Mouse (Mus musculus): ENCODE results near the gene Ttll9. TPM values are rescaled to one million over a fixed set of nuclear protein-coding genes. Genes with fewer than 3 reads are reported as not detected.

Gene Ttll9
- polyA plus RNA-seq, 1 experiment from 2014 or later = 1.3 TPM

GRCm38 (mm10) chr2:153026052-153026451 lies 63.8 kb downstream of the Ttll9 start:
- Histone ChIP-seq H3K9me3 (no peaks in the 10 kb centered on the region), H3K27me3 (ENCODE audit: poor library complexity, severe bottlenecking) (peaks cover 22% of the 10 kb centered on the region), H3K4me1 (peaks cover under 1% of the 10 kb centered on the region), H3K27ac (no peak overlapping the region), H3K4me3 (no peak overlapping the region), H3K36me3 (replicated peaks) (no peaks in the 10 kb centered on the region)
- 81% methylated on average over 7 of the region's 7 CpGs for WGBS
- no peak for DNase-seq (ENCODE audit: extremely low spot score, low spot score)

- H3K4me3 ChIP-seq = no peak overlapping the region
- H3K4me1 ChIP-seq = peaks cover 15% of the 10 kb centered on the region
- H3K9me3 ChIP-seq = no peaks in the 10 kb centered on the region
- DNase-seq (ENCODE audit: extremely low spot score, low spot score) = no peak
- H3K27ac ChIP-seq = no peak overlapping the region
- 67% methylated on average over 4 of the region's 4 CpGs for WGBS
- no peaks in the 10 kb centered on the region for H3K36me3 ChIP-seq (replicated peaks)
- peaks cover 36% of the 10 kb centered on the region for H3K27me3 ChIP-seq (ENCODE audit: poor library complexity, severe bottlenecking)
These were observed 65.2 kb downstream of the Ttll9 start for GRCm38 (mm10) chr2:153027501-153027900.

- WGBS = 41% methylated on average over 4 of the region's 4 CpGs
- H3K9me3 ChIP-seq = no peaks in the 10 kb centered on the region
- peaks cover 60% of the 10 kb centered on the region for H3K27me3 ChIP-seq (ENCODE audit: poor library complexity, severe bottlenecking)
- H3K4me1 ChIP-seq = peaks cover 20% of the 10 kb centered on the region
- no peak overlapping the region for H3K4me3 ChIP-seq
- no peak overlapping the region for H3K27ac ChIP-seq
- no peaks in the 10 kb centered on the region for H3K36me3 ChIP-seq (replicated peaks)
- DNase-seq (ENCODE audit: extremely low spot score, low spot score) = no peak
These were observed 68.1 kb downstream of the Ttll9 start for GRCm38 (mm10) chr2:153030422-153030821.

- Histone ChIP-seq H3K27ac (no peak within 1 kb of the TSS), H3K9me3 (no peaks in the 10 kb centered on the region), H3K27me3 (ENCODE audit: poor library complexity, severe bottlenecking) (peaks cover 65% of the 10 kb centered on the region), H3K36me3 (replicated peaks) (no peaks in the 10 kb centered on the region), H3K4me1 (peaks cover 20% of the 10 kb centered on the region), H3K4me3 (peak within 1 kb of the TSS; percentile 64)
- 1% methylated on average over 53 of the region's 54 CpGs for WGBS
- DNase-seq (ENCODE audit: extremely low spot score, low spot score) = peak; percentile 25
These were observed 69.1 kb downstream of the Ttll9 start, which contains the start of gene Xkr7 for GRCm38 (mm10) chr2:153031126-153032082. Gene Xkr7, plus strand, starts transcription at chr2:153031852.

- no peak overlapping the region for H3K27ac ChIP-seq
- H3K27me3 ChIP-seq (ENCODE audit: poor library complexity, severe bottlenecking) = peaks cover 67% of the 10 kb centered on the region
- no peaks in the 10 kb centered on the region for H3K36me3 ChIP-seq (replicated peaks)
- H3K4me3 ChIP-seq = peak overlapping the region; percentile 64
- H3K9me3 ChIP-seq = no peaks in the 10 kb centered on the region
- peaks cover 20% of the 10 kb centered on the region for H3K4me1 ChIP-seq
- DNase-seq (ENCODE audit: extremely low spot score, low spot score) = peak; percentile 90
- WGBS = 2% methylated on average over 50 of the region's 58 CpGs
These were observed 70.0 kb downstream of the Ttll9 start for GRCm38 (mm10) chr2:153032083-153032842.

GRCm38 (mm10) chr2:153032973-153033372 lies 70.7 kb downstream of the Ttll9 start:
- H3K4me3 ChIP-seq = peak overlapping the region; percentile 64
- no peak for DNase-seq (ENCODE audit: extremely low spot score, low spot score)
- peaks cover 71% of the 10 kb centered on the region for H3K27me3 ChIP-seq (ENCODE audit: poor library complexity, severe bottlenecking)
- H3K9me3 ChIP-seq = no peaks in the 10 kb centered on the region
- 10% methylated on average over 4 of the region's 4 CpGs for WGBS
- H3K4me1 ChIP-seq = peaks cover 20% of the 10 kb centered on the region
- no peak overlapping the region for H3K27ac ChIP-seq
- no peaks in the 10 kb centered on the region for H3K36me3 ChIP-seq (replicated peaks)

DNA sequence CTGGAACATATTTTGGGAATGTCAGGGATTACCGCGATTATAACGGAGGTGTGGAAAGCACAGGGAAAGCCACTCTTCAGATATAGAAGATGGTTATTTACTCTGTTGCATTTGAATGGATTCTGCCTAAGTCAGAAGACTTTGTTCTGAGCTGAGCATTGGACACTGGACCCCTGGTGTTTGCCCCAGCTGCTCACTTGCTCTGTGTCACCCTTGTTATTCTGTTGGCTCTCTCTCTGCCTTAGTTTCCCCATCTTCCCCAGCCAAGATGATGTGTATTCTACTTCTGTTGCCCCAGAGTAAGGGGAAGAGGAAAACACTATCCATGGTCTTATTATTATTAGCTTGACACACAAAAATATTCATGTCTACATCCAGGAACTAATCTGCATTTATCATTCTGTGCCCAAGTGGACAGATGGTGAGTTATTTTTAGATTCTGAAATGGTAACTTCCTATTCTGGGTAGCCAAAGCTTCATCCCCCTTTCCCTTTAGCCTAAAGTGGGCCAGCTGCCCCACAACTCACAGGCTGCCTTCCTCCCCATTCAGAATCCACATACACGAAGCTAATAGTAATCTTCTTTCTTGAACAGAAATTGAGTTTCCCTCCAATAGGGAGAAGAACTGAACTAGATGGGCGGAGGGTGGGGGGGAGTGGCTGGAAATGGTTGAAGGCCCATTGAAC lies 71.4 kb downstream of the Ttll9 start:
- Histone ChIP-seq H3K4me1 (peaks cover 23% of the 10 kb centered on the region), H3K4me3 (no peak overlapping the region), H3K9me3 (no peaks in the 10 kb centered on the region), H3K27me3 (ENCODE audit: poor library complexity, severe bottlenecking) (peaks cover 69% of the 10 kb centered on the region), H3K36me3 (replicated peaks) (no peaks in the 10 kb centered on the region), H3K27ac (no peak overlapping the region)
- DNase-seq (ENCODE audit: extremely low spot score, low spot score) = no peak
- WGBS = 61% methylated on average over 5 of the region's 5 CpGs

DNA sequence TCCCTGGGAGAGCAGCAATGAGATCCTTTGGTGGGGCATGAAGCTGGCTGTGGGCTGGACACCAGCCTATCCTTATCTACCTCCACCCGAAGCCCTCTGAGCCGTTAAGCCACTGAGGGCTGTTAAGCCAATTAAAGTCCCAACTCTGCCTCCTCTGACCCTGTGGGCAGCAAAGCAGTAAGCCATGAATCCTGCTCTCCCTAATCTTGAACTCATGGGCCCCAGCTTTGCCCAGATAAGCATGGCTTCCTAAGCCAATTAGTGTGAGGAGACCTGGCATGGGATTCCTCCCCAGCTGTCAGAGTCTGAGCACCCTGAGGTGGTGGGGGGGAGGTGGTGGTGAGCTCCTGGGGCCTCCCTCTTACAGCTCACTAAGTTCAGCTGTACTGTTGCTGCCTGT lies 74.4 kb downstream of the Ttll9 start:
- no peak overlapping the region for H3K4me3 ChIP-seq
- no peaks in the 10 kb centered on the region for H3K9me3 ChIP-seq
- no peak for DNase-seq (ENCODE audit: extremely low spot score, low spot score)
- H3K27ac ChIP-seq = no peak overlapping the region
- H3K27me3 ChIP-seq (ENCODE audit: poor library complexity, severe bottlenecking) = peaks cover 43% of the 10 kb centered on the region
- WGBS = 22% methylated on average over 2 of the region's 2 CpGs
- H3K4me1 ChIP-seq = peaks cover 15% of the 10 kb centered on the region
- no peaks in the 10 kb centered on the region for H3K36me3 ChIP-seq (replicated peaks)

DNA sequence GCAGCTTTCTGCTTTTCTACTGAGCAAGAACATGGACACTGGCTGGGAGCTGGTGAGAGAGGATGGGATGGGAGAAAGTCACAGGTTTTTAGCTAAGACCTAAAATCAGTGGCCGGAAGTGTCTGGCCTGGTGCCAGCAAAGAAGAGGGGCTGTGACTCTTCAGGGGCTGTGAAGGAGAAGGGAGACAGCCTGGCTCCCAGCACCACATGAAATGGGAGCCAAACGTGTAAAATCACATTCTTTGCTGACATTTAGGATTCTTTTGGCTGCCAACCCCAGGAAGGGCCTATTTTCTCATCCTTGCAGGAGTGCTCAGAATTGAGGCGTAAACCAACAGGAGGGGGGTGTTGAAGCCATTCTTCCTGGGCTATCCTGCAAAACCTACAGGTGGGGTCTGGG lies 81.6 kb downstream of the Ttll9 start:
- no peak overlapping the region for H3K4me3 ChIP-seq
- H3K4me1 ChIP-seq = no peaks in the 10 kb centered on the region
- no peaks in the 10 kb centered on the region for H3K9me3 ChIP-seq
- no peaks in the 10 kb centered on the region; the same call in 1 of the 2 replicates for H3K27me3 ChIP-seq (ENCODE audit: poor library complexity, severe bottlenecking)
- no peak for DNase-seq (ENCODE audit: extremely low spot score, low spot score)
- H3K27ac ChIP-seq = no peak overlapping the region
- H3K36me3 ChIP-seq (replicated peaks) = no peaks in the 10 kb centered on the region
- WGBS = 74% methylated on average over 3 of the region's 3 CpGs

- H3K36me3 ChIP-seq (replicated peaks) = no peaks in the 10 kb centered on the region
- no peaks in the 10 kb centered on the region for H3K9me3 ChIP-seq
- 59% methylated on average over 8 of the region's 8 CpGs for whole genome bisulfite sequencing
- H3K4me3 ChIP-seq = no peak overlapping the region
- H3K4me1 ChIP-seq = no peaks in the 10 kb centered on the region
- DNase-seq (ENCODE audit: extremely low spot score, low spot score) = no peak
- H3K27me3 ChIP-seq (ENCODE audit: poor library complexity, severe bottlenecking) = peaks cover 19% of the 10 kb centered on the region
- no peak overlapping the region for H3K27ac ChIP-seq
These were observed 83.6 kb downstream of the Ttll9 start for GRCm38 (mm10) chr2:153045884-153046299.

GRCm38 (mm10) chr2:153047828-153048465 lies 85.7 kb downstream of the Ttll9 start:
- Histone ChIP-seq H3K4me3 (no peak overlapping the region), H3K27ac (no peak overlapping the region), H3K27me3 (ENCODE audit: poor library complexity, severe bottlenecking) (peaks cover 39% of the 10 kb centered on the region), H3K4me1 (peaks cover 6% of the 10 kb centered on the region), H3K36me3 (replicated peaks) (no peaks in the 10 kb centered on the region), H3K9me3 (no peaks in the 10 kb centered on the region)
- DNase-seq (ENCODE audit: extremely low spot score, low spot score) = peak; percentile 40
- WGBS = 46% methylated on average over 17 of the region's 17 CpGs
